Mouse (Mus musculus) retina, postnatal 1 day (tissue): Measurements from ENCODE around the gene Chn2.
"Not testable (repeated sequence)": the region's sequence is repeated elsewhere in the genome, so short reads cannot be mapped to it uniquely, and the experiment has no call there.

ENCODE experiments used
- DNase-seq: peaks from one replicate; pipeline ENCODE4 v3.0.0-alpha.2; 2012

The Chn2 gene

GRCm38 (mm10) chr6:54160677-54161076, 121.3 kb downstream of the Chn2 start:
- DNase-seq: no peak

GRCm38 (mm10) chr6:54161246-54161645, 121.9 kb downstream of the Chn2 start:
- peak; percentile 70 for DNase-seq

GRCm38 (mm10) chr6:54162321-54162720, 123.0 kb downstream of the Chn2 start:
- no peak for DNase-seq

GRCm38 (mm10) chr6:54162786-54163185, 123.4 kb downstream of the Chn2 start:
- DNase-seq: no peak

GRCm38 (mm10) chr6:54163702-54164101, 124.3 kb downstream of the Chn2 start:
- DNase-seq: no peak

GRCm38 (mm10) chr6:54164777-54165176, 125.4 kb downstream of the Chn2 start:
- DNase-seq: peak; percentile 67

- DNase-seq: no peak
Measured at GRCm38 (mm10) chr6:54165246-54165645, 125.9 kb downstream of the Chn2 start.

- no peak for DNase-seq
Measured at GRCm38 (mm10) chr6:54165863-54166262, 126.5 kb downstream of the Chn2 start.

- no peak for DNase-seq
Measured at GRCm38 (mm10) chr6:54166991-54167546, 127.7 kb downstream of the Chn2 start.

- no peak for DNase-seq
Measured at GRCm38 (mm10) chr6:54170286-54170894, 131.0 kb downstream of the Chn2 start.

- no peak for DNase-seq
Measured at GRCm38 (mm10) chr6:54171385-54171784, 132.0 kb downstream of the Chn2 start.

GRCm38 (mm10) chr6:54175473-54176215, 136.3 kb downstream of the Chn2 start:
- no peak for DNase-seq

GRCm38 (mm10) chr6:54177081-54177480, 137.7 kb downstream of the Chn2 start:
- not testable (repeated sequence) for DNase-seq

GRCm38 (mm10) chr6:54179056-54179873, 139.9 kb downstream of the Chn2 start:
- no peak for DNase-seq

- no peak for DNase-seq
Measured at GRCm38 (mm10) chr6:54179874-54180212, 140.5 kb downstream of the Chn2 start.

- DNase-seq: no peak
Measured at GRCm38 (mm10) chr6:54183825-54184578, 144.6 kb downstream of the Chn2 start.

GRCm38 (mm10) chr6:54193631-54194305, 154.4 kb downstream of the Chn2 start:
- no peak for DNase-seq

GRCm38 (mm10) chr6:54197821-54198412, 158.6 kb downstream of the Chn2 start:
- peak; percentile 59 for DNase-seq

GRCm38 (mm10) chr6:54199516-54199915, 160.2 kb downstream of the Chn2 start:
- DNase-seq: no peak

- no peak for DNase-seq
Measured at GRCm38 (mm10) chr6:54200031-54200722, 160.8 kb downstream of the Chn2 start.
